Mouse (Mus musculus): Measurements from ENCODE around the gene Zbtb20. TPM values are rescaled to one million over a fixed set of nuclear protein-coding genes. Genes with fewer than 3 reads are reported as not detected.

Zbtb20 gene
- polyA plus RNA-seq, 1 experiment from 2014 or later: 44.6 TPM

GRCm38 (mm10) chr16:43256191-43256899 is 380.7 kb downstream of the Zbtb20 start:
- Histone ChIP-seq H3K9me3 (ENCODE audit: low read length) (no peaks in the 10 kb centered on the region), H3K36me3 (ENCODE audit: insufficient read depth, low read length) (no peaks in the 10 kb centered on the region), H3K27ac (ENCODE audit: low read length) (no peak overlapping the region), H3K9ac (replicated peaks; ENCODE audit: low read length) (no peak overlapping the region), H3K4me2 (replicated peaks; ENCODE audit: low read depth, low read length) (no peak overlapping the region), H3K27me3 (ENCODE audit: insufficient read depth, low read length) (no peaks in the 10 kb centered on the region), H3K4me1 (ENCODE audit: insufficient read depth, low read length) (peaks cover 7% of the 10 kb centered on the region), H3K4me3 (ENCODE audit: low read length) (no peak overlapping the region)
- WGBS: 60% methylated on average over 3 of the region's 3 CpGs
- ATAC-seq (ENCODE audit: low FRiP score, low TSS enrichment): no peak

DNA sequence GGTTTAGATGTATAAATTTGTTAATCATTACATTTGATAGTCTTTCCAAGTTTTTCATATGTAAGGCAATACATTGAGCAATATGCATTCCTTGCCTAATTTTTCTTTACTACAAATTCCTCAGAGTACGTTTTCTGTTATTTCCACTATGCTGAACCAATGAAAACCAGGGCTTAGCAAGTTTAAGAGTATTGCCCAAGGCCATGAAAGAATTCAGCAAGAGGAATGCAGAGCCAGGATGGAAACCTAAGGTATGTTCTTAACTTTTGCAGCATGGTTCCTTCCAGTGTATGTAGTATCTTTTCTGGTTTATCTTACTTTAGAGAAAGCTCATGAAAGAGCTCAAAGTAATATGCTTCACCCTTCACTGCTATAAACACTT is 381.2 kb downstream of the Zbtb20 start:
- H3K9ac ChIP-seq (replicated peaks; ENCODE audit: low read length): no peak overlapping the region
- no peak for ATAC-seq (ENCODE audit: low FRiP score, low TSS enrichment)
- no peak overlapping the region for H3K4me3 ChIP-seq (ENCODE audit: low read length)
- WGBS: 79% methylated on average over 1 of the region's 1 CpGs
- no peaks in the 10 kb centered on the region for H3K36me3 ChIP-seq (ENCODE audit: insufficient read depth, low read length)
- no peak overlapping the region for H3K4me2 ChIP-seq (replicated peaks; ENCODE audit: low read depth, low read length)
- H3K27ac ChIP-seq (ENCODE audit: low read length): no peak overlapping the region
- H3K4me1 ChIP-seq (ENCODE audit: insufficient read depth, low read length): peaks cover 7% of the 10 kb centered on the region
- H3K27me3 ChIP-seq (ENCODE audit: insufficient read depth, low read length): no peaks in the 10 kb centered on the region
- H3K9me3 ChIP-seq (ENCODE audit: low read length): no peaks in the 10 kb centered on the region

- Histone ChIP-seq H3K4me3 (ENCODE audit: low read length) (no peak overlapping the region), H3K36me3 (ENCODE audit: insufficient read depth, low read length) (0 out of 2 replicates have a peak, but pooled peaks cover 2% of the 10 kb centered on the region), H3K27me3 (ENCODE audit: insufficient read depth, low read length) (no peaks in the 10 kb centered on the region), H3K27ac (ENCODE audit: low read length) (0 out of 2 replicates have a peak overlapping the region, but pooled peaks have one; percentile 43), H3K4me2 (replicated peaks; ENCODE audit: low read depth, low read length) (no peak overlapping the region), H3K4me1 (ENCODE audit: insufficient read depth, low read length) (peaks cover 7% of the 10 kb centered on the region), H3K9me3 (ENCODE audit: low read length) (no peaks in the 10 kb centered on the region), H3K9ac (replicated peaks; ENCODE audit: low read length) (no peak overlapping the region)
- 50% methylated on average over 1 of the region's 1 CpGs for WGBS
- ATAC-seq (ENCODE audit: low FRiP score, low TSS enrichment): no peak
Measured at GRCm38 (mm10) chr16:43259466-43259865, 383.8 kb downstream of the Zbtb20 start.

DNA sequence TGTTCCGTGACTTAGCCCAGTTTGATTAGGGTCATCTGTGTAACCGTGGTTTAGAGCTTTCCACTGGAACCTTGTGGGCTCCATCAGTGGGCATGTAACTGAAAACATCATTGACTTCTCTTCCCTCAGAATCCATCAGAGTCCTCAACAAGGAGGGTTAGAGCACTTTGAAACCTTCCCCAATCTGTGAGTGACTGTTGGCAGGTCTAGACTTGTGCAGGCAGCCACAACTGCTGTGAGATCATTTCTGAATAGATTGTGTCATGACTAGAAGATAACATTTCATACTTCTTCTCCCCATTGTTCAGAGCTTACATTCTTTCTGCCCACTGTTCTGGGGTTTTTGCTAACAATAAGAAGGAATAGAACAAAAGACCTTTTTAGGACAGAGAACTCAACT is 385.2 kb downstream of the Zbtb20 start:
- H3K9me3 ChIP-seq (ENCODE audit: low read length): no peaks in the 10 kb centered on the region
- no peak overlapping the region for H3K9ac ChIP-seq (replicated peaks; ENCODE audit: low read length)
- no peaks in the 10 kb centered on the region for H3K27me3 ChIP-seq (ENCODE audit: insufficient read depth, low read length)
- WGBS: 79% methylated on average over 2 of the region's 2 CpGs
- 0 out of 2 replicates have a peak, but pooled peaks cover 2% of the 10 kb centered on the region for H3K36me3 ChIP-seq (ENCODE audit: insufficient read depth, low read length)
- ATAC-seq (ENCODE audit: low FRiP score, low TSS enrichment): no peak
- H3K27ac ChIP-seq (ENCODE audit: low read length): no peak overlapping the region
- H3K4me3 ChIP-seq (ENCODE audit: low read length): no peak overlapping the region
- no peak overlapping the region for H3K4me2 ChIP-seq (replicated peaks; ENCODE audit: low read depth, low read length)
- peaks cover 5% of the 10 kb centered on the region for H3K4me1 ChIP-seq (ENCODE audit: insufficient read depth, low read length)

DNA sequence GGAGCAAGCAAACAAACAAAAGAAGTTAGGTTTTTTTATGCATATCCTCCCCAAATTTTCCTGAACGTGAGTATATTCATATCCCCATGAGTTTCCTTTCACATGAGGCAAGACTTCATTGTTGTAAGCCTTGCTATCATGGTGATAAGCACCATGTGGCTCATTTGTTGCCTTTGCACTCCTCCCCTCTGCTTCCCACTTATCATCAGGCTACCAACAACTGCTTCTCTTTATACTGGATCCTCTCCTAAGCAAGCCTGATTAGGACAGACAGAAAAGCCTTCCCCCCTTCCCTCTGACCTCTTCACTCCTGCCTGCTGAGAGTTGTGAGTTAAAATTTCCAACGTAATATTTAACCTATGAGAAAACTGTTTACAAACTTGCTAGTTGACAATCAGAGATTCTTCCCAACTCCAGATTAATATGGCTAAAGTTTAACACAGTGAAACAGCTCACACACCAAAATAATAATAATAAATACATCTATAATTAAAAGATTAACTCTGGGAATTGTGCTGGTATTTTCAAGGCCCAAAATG is 398.4 kb downstream of the Zbtb20 start:
- peak overlapping the region; percentile 18; the same call in 1 of the 2 replicates for H3K27ac ChIP-seq (ENCODE audit: low read length)
- ATAC-seq (ENCODE audit: low FRiP score, low TSS enrichment): 0 out of 2 replicates have a peak, but pooled peaks have one; percentile 23
- H3K9ac ChIP-seq (replicated peaks; ENCODE audit: low read length): no peak overlapping the region
- H3K9me3 ChIP-seq (ENCODE audit: low read length): no peaks in the 10 kb centered on the region
- no peaks in the 10 kb centered on the region for H3K27me3 ChIP-seq (ENCODE audit: insufficient read depth, low read length)
- no peaks in the 10 kb centered on the region for H3K36me3 ChIP-seq (ENCODE audit: insufficient read depth, low read length)
- 53% methylated on average over 2 of the region's 2 CpGs for WGBS
- no peak overlapping the region for H3K4me3 ChIP-seq (ENCODE audit: low read length)
- H3K4me2 ChIP-seq (replicated peaks; ENCODE audit: low read depth, low read length): no peak overlapping the region
- peaks cover 29% of the 10 kb centered on the region for H3K4me1 ChIP-seq (ENCODE audit: insufficient read depth, low read length)

- WGBS: 87% methylated on average over 4 of the region's 4 CpGs
Measured at GRCm38 (mm10) chr16:43276764-43277163, 401.1 kb downstream of the Zbtb20 start.

GRCm38 (mm10) chr16:43286319-43286718 is 410.6 kb downstream of the Zbtb20 start:
- H3K4me1 ChIP-seq (ENCODE audit: insufficient read depth, low read length): no peaks in the 10 kb centered on the region
- H3K9ac ChIP-seq (replicated peaks; ENCODE audit: low read length): no peak overlapping the region
- H3K4me3 ChIP-seq (ENCODE audit: low read length): no peak overlapping the region
- no peaks in the 10 kb centered on the region for H3K27me3 ChIP-seq (ENCODE audit: insufficient read depth, low read length)
- WGBS: 89% methylated on average over 1 of the region's 1 CpGs
- ATAC-seq (ENCODE audit: low FRiP score, low TSS enrichment): no peak
- H3K27ac ChIP-seq (ENCODE audit: low read length): no peak overlapping the region
- H3K9me3 ChIP-seq (ENCODE audit: low read length): 0 out of 2 replicates have a peak, but pooled peaks cover under 1% of the 10 kb centered on the region
- H3K4me2 ChIP-seq (replicated peaks; ENCODE audit: low read depth, low read length): no peak overlapping the region
- H3K36me3 ChIP-seq (ENCODE audit: insufficient read depth, low read length): no peaks in the 10 kb centered on the region

More at GRCm38 (mm10) chr16:43276764-43277163, 401.1 kb downstream of the Zbtb20 start:
- H3K36me3 ChIP-seq (ENCODE audit: insufficient read depth, low read length): no peaks in the 10 kb centered on the region
- no peak overlapping the region for H3K27ac ChIP-seq (ENCODE audit: low read length)
- no peak overlapping the region for H3K4me3 ChIP-seq (ENCODE audit: low read length)
- H3K27me3 ChIP-seq (ENCODE audit: insufficient read depth, low read length): no peaks in the 10 kb centered on the region
- 0 out of 2 replicates have a peak, but pooled peaks cover 6% of the 10 kb centered on the region for H3K9me3 ChIP-seq (ENCODE audit: low read length)
- no peak overlapping the region for H3K9ac ChIP-seq (replicated peaks; ENCODE audit: low read length)
- no peak overlapping the region for H3K4me2 ChIP-seq (replicated peaks; ENCODE audit: low read depth, low read length)
- peaks cover 26% of the 10 kb centered on the region for H3K4me1 ChIP-seq (ENCODE audit: insufficient read depth, low read length)
- no peak for ATAC-seq (ENCODE audit: low FRiP score, low TSS enrichment)

- Histone ChIP-seq H3K9ac (replicated peaks; ENCODE audit: low read length) (no peak overlapping the region), H3K9me3 (ENCODE audit: low read length) (no peaks in the 10 kb centered on the region), H3K27ac (ENCODE audit: low read length) (no peak overlapping the region), H3K4me3 (ENCODE audit: low read length) (no peak overlapping the region), H3K36me3 (ENCODE audit: insufficient read depth, low read length) (no peaks in the 10 kb centered on the region), H3K4me1 (ENCODE audit: insufficient read depth, low read length) (no peaks in the 10 kb centered on the region), H3K4me2 (replicated peaks; ENCODE audit: low read depth, low read length) (no peak overlapping the region), H3K27me3 (ENCODE audit: insufficient read depth, low read length) (no peaks in the 10 kb centered on the region)
- 71% methylated on average over 1 of the region's 1 CpGs for WGBS
- no peak for ATAC-seq (ENCODE audit: low FRiP score, low TSS enrichment)
Measured at GRCm38 (mm10) chr16:43286783-43287383, 411.2 kb downstream of the Zbtb20 start.

- WGBS: 68% methylated on average over 3 of the region's 3 CpGs
- H3K4me3 ChIP-seq (ENCODE audit: low read length): no peak overlapping the region
- H3K27me3 ChIP-seq (ENCODE audit: insufficient read depth, low read length): no peaks in the 10 kb centered on the region
- no peak for ATAC-seq (ENCODE audit: low FRiP score, low TSS enrichment)
- no peak overlapping the region for H3K27ac ChIP-seq (ENCODE audit: low read length)
- no peaks in the 10 kb centered on the region for H3K4me1 ChIP-seq (ENCODE audit: insufficient read depth, low read length)
- no peak overlapping the region for H3K4me2 ChIP-seq (replicated peaks; ENCODE audit: low read depth, low read length)
- no peaks in the 10 kb centered on the region for H3K36me3 ChIP-seq (ENCODE audit: insufficient read depth, low read length)
- H3K9me3 ChIP-seq (ENCODE audit: low read length): no peaks in the 10 kb centered on the region
- no peak overlapping the region for H3K9ac ChIP-seq (replicated peaks; ENCODE audit: low read length)
Measured at GRCm38 (mm10) chr16:43291423-43291822, 415.7 kb downstream of the Zbtb20 start.
